Mouse (Mus musculus): ENCODE results near the gene Gm21983. TPM values are rescaled to one million over a fixed set of nuclear protein-coding genes. Genes with fewer than 3 reads are reported as not detected.
A peak's percentile ranks its signal among the peaks of the same experiment; 100 is the strongest.

Gm21983 gene
- polyA plus RNA-seq (2012; rRNA removed): not detected in 2 replicates

DNA sequence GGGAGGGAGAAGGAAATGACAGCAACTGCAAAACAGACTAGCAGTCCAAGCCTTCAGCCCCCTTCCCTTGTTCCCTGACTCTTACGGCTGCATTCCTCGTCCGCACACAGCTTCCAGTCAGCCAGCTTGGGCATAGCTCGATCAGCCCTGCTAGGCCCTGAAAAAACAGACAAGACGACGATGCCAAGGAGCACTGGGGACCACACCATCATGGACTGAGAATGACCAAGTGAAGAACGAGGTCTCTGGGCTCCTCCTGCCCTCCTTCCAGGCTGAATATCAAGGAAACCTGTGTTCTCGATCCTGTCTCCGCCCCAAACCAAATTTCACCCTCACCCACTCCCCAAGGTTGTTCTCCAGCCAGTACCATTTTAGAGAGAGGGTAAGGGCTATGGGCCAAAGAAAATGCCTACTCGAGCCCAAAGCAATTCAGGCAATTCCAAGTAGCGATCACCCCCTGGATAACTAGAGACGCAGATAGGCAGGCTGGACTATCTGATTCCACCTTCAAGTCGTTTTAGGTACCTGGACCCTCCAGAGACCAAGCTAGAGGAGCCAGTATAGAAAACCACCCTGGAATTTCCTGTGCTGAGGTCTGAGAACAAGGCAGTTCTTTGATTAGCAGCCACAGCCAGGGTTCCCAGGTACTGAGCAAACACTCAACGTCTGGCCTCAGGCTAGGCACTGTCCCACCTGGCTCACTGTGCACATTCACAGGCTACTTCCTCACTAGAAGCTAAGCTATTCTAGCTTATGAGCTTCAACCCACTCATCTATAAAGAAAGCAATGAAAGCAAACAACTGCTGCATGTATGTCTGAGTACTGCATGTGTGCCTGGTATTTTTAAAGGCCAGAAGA lies at the start of gene Gm21983, which contains the start of gene Mia:
Gene Gm21983 (minus strand): TSS at position 250 of the 859 bp plus-strand sequence.
Gene Mia (minus strand): TSS at position 321 of the 859 bp plus-strand sequence.
- TF ChIP-seq CTCF (IDR thresholded peaks at IDR 0.05; ENCODE audit: insufficient read depth, low read length) (no peak), POLR2A (IDR thresholded peaks at IDR 0.05; ENCODE audit: borderline replicate concordance, extremely low read depth, low read depth, low read length) (no peak)
- DNase-seq: peak; percentile 25
- 57% methylated on average over 14 of the region's 14 CpGs for WGBS
- Histone ChIP-seq H3K4me1 (ENCODE audit: control insufficient read depth, insufficient read depth, low read length) (peaks cover 6% of the 10 kb centered on the region; the same call in 1 of the 2 replicates), H3K4me3 (replicated peaks; ENCODE audit: extremely low read depth, low read depth, low read length) (no peak within 1 kb of the TSS)

DNA sequence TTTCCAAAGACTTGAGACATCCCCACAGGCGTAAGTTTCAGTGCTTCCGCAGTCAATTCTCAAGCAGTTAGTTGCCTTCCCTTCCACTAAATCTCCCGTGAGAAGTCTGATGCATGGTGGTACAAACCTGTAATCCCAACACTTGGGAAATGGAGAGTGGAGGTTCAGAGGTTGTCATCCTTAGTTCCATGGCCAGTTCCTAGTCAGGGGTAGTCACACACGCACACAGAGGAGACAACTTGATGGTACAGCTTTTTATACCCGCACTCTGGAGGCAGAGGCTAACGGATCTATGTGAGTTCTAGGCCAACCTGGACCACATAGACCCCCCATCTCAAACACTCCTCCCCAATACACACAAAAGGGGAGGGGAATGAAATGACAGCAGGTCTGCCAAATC lies 48.0 kb upstream of the Gm21983 start:
- Histone ChIP-seq H3K4me3 (replicated peaks; ENCODE audit: extremely low read depth, low read depth, low read length) (peak overlapping the region; percentile 77), H3K4me1 (ENCODE audit: control insufficient read depth, insufficient read depth, low read length) (peaks cover 25% of the 10 kb centered on the region)
- TF ChIP-seq CTCF (IDR thresholded peaks at IDR 0.05; ENCODE audit: insufficient read depth, low read length): no peak
- TF ChIP-seq POLR2A (IDR thresholded peaks at IDR 0.05; ENCODE audit: borderline replicate concordance, extremely low read depth, low read depth, low read length): no peak
- WGBS: 14% methylated on average over 6 of the region's 6 CpGs
- DNase-seq: no peak

DNA sequence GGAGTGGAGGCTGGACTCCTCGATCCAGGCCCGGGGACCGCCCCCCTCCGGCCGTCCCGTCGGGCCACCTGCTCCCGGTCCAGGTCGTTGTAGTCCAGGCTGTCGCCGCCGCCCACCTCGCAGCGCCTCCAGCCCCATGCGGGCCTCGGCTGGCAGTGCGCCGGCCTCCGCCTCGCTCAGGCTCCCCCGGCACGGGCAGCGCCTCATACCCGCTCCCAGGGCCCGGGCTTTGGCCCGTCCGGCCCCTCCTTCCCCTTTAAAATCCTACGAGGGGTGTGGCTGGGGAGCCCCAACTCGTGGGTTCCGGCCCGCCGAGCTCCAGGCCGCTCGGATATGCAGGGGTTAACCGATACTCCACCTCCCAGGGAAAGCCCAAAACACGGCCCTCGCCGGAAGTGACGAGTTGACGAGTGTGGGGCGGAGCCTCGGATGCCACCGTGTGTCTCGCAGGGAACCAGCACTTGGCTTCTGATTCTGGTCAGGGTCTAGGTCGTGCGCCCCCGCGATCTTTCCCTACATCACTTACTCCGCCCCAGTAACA lies 47.5 kb upstream of the Gm21983 start, which contains the start of gene Itpkc:
Gene Itpkc (minus strand): TSS at position 381 of the 541 bp plus-strand sequence.
- TF ChIP-seq POLR2A (IDR thresholded peaks at IDR 0.05; ENCODE audit: borderline replicate concordance, extremely low read depth, low read depth, low read length) (peak; percentile 98), CTCF (IDR thresholded peaks at IDR 0.05; ENCODE audit: insufficient read depth, low read length) (no peak)
- Histone ChIP-seq H3K4me3 (replicated peaks; ENCODE audit: extremely low read depth, low read depth, low read length) (peak within 1 kb of the TSS; percentile 77), H3K4me1 (ENCODE audit: control insufficient read depth, insufficient read depth, low read length) (peaks cover 20% of the 10 kb centered on the region)
- DNase-seq: peak; percentile 92
- 1% methylated on average over 48 of the region's 49 CpGs for WGBS

DNA sequence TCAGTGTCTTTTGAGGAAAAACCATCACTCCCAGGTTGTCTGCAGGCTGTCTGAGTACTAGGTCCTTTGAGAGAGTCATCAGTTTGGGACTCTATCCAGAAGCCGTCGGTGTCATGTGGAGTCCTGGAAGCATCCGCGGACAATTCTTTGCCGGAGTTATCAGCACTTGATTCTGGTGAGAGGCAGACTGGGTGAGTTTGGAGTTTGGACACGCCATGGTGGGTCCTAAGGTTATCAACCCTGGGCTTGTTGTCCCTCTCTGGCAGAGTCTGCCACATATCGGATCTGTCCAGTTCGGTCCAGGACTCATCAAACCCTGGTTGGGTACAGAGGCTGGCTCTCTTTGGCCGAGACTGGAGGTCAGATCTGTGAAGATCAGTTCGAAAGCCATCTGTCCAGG lies 46.8 kb upstream of the Gm21983 start:
- TF ChIP-seq POLR2A (IDR thresholded peaks at IDR 0.05; ENCODE audit: borderline replicate concordance, extremely low read depth, low read depth, low read length): no peak
- TF ChIP-seq CTCF (IDR thresholded peaks at IDR 0.05; ENCODE audit: insufficient read depth, low read length): no peak
- DNase-seq: no peak
- 4% methylated on average over 10 of the region's 10 CpGs for WGBS
- Histone ChIP-seq H3K4me1 (ENCODE audit: control insufficient read depth, insufficient read depth, low read length) (peaks cover 19% of the 10 kb centered on the region), H3K4me3 (replicated peaks; ENCODE audit: extremely low read depth, low read depth, low read length) (peak overlapping the region; percentile 77)

DNA sequence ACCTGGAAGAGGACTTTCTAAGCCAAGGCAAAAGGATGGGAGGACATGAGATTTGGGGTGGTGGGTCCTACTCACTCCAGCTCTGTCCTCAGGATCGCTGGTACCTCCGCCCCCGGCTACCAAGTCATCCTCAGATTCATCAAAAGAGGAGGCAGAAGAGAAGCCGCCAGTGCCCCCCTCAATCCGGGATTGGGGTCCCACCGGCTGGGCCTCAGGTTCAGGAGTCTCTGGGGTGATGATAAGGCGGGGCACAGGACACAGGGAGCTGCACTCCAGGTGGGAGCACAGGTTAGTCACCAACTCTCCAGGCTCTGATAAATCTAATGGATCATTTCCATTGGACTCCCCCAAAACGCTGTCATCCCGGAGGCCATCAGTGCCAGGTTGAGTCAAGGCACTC lies 46.4 kb upstream of the Gm21983 start:
- H3K4me3 ChIP-seq (replicated peaks; ENCODE audit: extremely low read depth, low read depth, low read length): peak overlapping the region; percentile 77
- peaks cover 16% of the 10 kb centered on the region for H3K4me1 ChIP-seq (ENCODE audit: control insufficient read depth, insufficient read depth, low read length)
- DNase-seq: no peak
- WGBS: 28% methylated on average over 9 of the region's 9 CpGs
- TF ChIP-seq CTCF (IDR thresholded peaks at IDR 0.05; ENCODE audit: insufficient read depth, low read length): no peak
- no peak for TF ChIP-seq POLR2A (IDR thresholded peaks at IDR 0.05; ENCODE audit: borderline replicate concordance, extremely low read depth, low read depth, low read length)

DNA sequence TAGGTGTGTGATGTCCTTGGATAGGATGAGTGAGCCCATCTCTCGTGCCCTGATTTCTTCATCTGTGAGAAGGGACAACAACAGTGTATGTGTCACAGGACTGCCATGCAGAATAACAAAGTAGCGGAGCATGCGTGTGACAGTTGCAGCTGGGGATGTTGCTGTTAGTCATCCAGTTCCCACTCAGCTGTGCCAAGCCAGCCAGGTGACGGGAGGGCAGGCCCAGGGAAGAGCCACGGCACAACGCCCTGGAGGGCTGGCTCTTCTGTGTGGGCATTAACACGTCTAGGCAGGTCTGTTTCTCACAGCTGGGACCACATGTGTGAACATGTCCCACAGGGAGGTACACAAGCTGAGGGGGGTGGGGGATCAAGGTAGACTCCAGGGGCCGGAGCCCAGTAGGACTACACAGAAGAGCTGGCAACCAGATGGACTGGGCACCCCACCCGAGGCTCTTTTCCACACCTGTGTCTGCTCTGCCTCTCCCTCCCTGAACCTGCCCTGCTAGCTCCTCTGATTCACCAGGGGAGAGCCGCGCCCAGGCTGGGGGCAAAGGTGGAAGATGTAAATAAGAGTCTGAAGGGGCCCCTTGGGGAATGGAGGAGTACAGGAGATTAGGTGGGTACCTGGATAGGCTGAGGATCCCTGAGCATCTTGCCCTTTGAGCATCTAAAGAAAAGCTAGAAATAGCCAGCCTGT lies 44.1 kb upstream of the Gm21983 start:
- TF ChIP-seq POLR2A (IDR thresholded peaks at IDR 0.05; ENCODE audit: borderline replicate concordance, extremely low read depth, low read depth, low read length): no peak
- TF ChIP-seq CTCF (IDR thresholded peaks at IDR 0.05; ENCODE audit: insufficient read depth, low read length): no peak
- DNase-seq: no peak
- H3K4me1 ChIP-seq (ENCODE audit: control insufficient read depth, insufficient read depth, low read length): peaks cover 16% of the 10 kb centered on the region
- 64% methylated on average over 11 of the region's 11 CpGs for WGBS
- H3K4me3 ChIP-seq (replicated peaks; ENCODE audit: extremely low read depth, low read depth, low read length): no peak overlapping the region

DNA sequence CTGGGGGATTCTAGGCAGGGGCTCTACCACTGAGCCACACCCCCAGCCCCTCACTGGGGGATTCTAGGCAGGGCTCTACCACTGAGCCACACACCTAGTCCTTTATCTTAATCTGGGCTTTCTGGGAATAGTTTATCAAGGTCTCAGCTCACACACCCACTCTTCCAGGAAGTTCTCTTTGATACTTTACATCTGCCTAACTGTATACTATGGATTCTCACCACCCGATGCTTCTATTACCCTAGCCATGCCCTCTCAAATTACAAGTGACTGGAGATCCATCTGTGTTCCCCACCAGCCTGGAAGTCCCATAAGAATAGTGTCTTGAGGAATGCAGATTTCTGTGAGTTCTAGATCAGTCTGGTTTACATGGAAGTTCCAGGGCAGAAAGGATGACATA lies 41.7 kb upstream of the Gm21983 start:
- peaks cover 13% of the 10 kb centered on the region for H3K4me1 ChIP-seq (ENCODE audit: control insufficient read depth, insufficient read depth, low read length)
- H3K4me3 ChIP-seq (replicated peaks; ENCODE audit: extremely low read depth, low read depth, low read length): no peak overlapping the region
- DNase-seq: no peak
- 66% methylated on average over 1 of the region's 1 CpGs for WGBS
- TF ChIP-seq POLR2A (IDR thresholded peaks at IDR 0.05; ENCODE audit: borderline replicate concordance, extremely low read depth, low read depth, low read length) (no peak), CTCF (IDR thresholded peaks at IDR 0.05; ENCODE audit: insufficient read depth, low read length) (no peak)

DNA sequence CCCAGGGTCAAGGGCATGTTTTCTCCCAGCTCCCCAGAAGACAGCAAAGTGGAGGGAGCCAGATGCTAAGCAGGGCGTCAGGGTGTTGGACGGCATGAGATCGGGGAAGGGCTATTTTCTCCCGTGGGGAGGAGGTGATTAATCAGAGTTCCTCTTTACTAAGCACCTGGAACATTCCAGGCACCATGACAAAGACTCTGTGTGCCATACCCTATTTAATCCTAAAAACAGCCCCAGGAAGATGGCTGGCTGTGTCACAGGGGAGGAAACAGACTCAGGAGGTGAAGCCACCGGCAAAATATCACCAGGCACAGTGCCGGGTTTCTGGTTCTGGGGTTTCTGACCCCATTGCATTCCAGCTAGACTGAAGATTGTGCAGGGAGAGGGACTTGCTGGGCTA lies 41.1 kb upstream of the Gm21983 start:
- H3K4me1 ChIP-seq (ENCODE audit: control insufficient read depth, insufficient read depth, low read length): peaks cover 10% of the 10 kb centered on the region
- TF ChIP-seq CTCF (IDR thresholded peaks at IDR 0.05; ENCODE audit: insufficient read depth, low read length) (no peak), POLR2A (IDR thresholded peaks at IDR 0.05; ENCODE audit: borderline replicate concordance, extremely low read depth, low read depth, low read length) (no peak)
- DNase-seq: no peak
- WGBS: 55% methylated on average over 6 of the region's 6 CpGs
- H3K4me3 ChIP-seq (replicated peaks; ENCODE audit: extremely low read depth, low read depth, low read length): no peak overlapping the region

DNA sequence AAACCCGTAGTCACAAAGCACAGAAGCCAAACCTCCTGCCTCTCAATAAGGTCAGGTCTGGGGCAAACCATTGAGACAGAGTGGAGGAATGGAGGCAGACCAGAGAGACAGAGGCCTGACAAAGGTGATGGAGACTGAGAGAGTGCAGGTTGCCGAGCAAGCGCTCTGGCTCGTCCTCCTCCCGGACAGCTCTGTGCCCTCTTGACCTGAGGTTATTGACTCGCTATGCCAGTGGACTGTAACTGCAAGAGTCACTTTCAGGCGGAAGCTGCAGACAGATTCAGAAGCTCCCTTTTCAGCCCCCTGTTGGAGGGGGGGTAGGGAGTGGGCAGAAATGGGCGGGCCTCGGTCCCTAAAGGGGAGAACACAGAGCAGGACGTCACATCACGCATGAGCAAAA lies 39.1 kb upstream of the Gm21983 start:
- no peak overlapping the region for H3K4me3 ChIP-seq (replicated peaks; ENCODE audit: extremely low read depth, low read depth, low read length)
- peaks cover 8% of the 10 kb centered on the region for H3K4me1 ChIP-seq (ENCODE audit: control insufficient read depth, insufficient read depth, low read length)
- no peak for TF ChIP-seq POLR2A (IDR thresholded peaks at IDR 0.05; ENCODE audit: borderline replicate concordance, extremely low read depth, low read depth, low read length)
- TF ChIP-seq CTCF (IDR thresholded peaks at IDR 0.05; ENCODE audit: insufficient read depth, low read length): no peak
- DNase-seq: no peak
- WGBS: 88% methylated on average over 11 of the region's 11 CpGs

Data from lung, adult 2 months (tissue).